Mouse (Mus musculus) ovary, postnatal 14 days (tissue): ENCODE results near the gene Dnajb6.
"Not testable (repeated sequence)": the region's sequence is repeated elsewhere in the genome, so short reads cannot be mapped to it uniquely, and the experiment has no call there.

ENCODE experiments used
- DNase-seq: peaks from one replicate; pipeline ENCODE4 v3.0.0; 2022; ENCODE audit warnings: low spot score

Dnajb6 gene

DNA sequence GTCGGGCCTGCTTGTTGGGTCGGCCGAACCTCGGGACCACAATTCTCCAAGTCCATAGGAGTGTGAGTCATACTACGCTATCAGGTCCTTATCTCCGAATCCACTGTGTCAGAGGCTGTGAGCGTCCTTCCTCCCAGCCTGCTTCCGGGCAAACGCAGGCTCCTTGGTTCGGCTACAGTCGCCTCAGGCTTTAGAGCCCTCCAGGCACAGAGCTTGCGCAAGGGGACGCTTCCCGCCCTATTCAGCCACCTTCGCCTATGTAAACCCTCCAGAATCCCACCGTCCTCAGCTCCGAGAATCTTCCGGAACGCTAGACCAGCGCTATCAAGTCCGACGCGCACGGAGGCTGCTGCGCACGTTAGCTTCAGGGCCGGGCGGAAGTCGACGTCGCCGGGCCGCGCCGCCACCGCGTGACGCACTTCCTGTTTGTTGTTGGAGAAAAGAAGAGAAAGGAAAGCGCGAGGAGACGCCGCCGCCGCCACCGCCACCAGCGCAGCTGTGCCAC, at the start of gene Dnajb6, which contains the start of gene Gm5129:
Gene Dnajb6, plus strand, starts transcription at position 132 of the 505 bp plus-strand sequence.
Gene Gm5129, minus strand, starts transcription at position 380 of the 505 bp plus-strand sequence.
- peak; percentile 98 for DNase-seq

- peak; percentile 35 for DNase-seq
These were observed 47.8 kb upstream of the Dnajb6 start for GRCm38 (mm10) chr5:29687671-29688070.

GRCm38 (mm10) chr5:29688352-29688751, 47.1 kb upstream of the Dnajb6 start:
- no peak for DNase-seq

DNA sequence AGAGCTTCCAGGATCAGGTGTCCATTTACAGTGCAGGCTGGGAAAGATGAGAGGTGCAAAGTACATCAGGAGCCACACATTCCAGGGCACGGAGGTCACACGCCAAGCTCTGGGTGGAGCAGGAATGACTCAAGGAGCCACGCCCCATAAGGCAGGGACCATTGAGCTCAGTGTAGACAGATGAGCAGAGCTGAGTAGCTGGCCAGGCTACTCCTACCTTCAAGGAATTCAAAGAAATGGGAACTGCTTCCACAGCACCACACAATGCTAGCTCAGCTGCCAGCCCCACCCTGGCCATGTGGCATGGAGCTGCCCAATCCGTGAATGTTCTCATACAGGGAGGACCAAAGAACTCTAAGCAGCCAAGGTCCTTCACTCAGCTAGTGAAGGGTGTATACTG, 37.0 kb upstream of the Dnajb6 start:
- DNase-seq, result no peak

DNA sequence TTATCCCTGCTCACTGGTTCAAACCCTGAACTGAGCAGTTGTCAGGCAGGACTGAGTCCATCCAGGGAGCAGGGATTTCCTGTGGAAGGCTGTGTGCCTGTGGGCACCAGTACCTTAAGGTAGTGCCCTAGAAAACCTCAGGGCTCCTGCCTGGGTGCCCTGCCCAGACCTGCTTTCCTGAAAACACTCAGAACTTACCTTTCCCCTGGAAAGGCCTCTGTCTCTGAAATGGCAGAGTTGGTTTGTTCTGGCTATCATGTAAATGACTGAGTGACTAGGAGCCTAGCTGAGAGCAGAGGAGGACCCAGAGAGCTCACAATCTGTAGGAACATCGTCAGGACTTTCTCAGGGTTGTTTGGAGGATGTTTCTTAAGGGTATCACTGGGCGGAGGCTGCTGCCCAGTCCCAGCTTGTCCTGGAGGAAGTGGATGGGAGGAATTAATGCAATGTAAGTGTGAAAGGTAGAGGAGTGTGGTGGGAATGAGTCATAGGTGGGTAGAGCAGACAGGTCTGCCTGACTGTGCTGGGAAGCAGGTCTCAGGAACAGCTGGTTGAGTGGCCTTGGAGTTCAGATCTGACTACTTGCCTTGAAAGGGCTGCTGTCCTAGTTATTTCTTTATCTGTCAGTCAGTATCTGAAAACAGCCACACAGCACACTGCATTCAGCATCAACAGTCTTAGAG, 35.8 kb upstream of the Dnajb6 start:
- DNase-seq, result no peak

- no peak for DNase-seq
These were observed 28.2 kb upstream of the Dnajb6 start for GRCm38 (mm10) chr5:29707241-29707640.

DNA sequence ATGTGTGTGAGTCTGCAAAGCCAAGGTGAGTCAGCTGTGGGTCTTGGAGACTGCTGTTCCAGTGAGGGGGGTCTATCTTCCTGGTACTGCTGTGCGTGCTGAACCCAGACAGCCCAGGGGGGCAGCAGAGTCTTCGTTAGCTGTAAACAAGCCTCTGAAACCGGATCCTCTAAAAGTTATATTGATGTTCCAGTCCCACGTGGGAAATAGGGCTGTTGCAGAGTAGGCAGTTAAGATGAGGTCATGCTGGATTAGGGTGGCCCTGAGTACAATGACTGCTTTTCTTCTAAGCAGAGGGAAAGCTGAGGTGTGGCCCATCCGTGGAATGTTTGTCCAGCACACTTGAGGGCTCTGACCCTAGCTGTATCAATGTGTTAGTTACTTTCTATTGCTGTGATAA, 27.2 kb upstream of the Dnajb6 start:
- no peak for DNase-seq

DNA sequence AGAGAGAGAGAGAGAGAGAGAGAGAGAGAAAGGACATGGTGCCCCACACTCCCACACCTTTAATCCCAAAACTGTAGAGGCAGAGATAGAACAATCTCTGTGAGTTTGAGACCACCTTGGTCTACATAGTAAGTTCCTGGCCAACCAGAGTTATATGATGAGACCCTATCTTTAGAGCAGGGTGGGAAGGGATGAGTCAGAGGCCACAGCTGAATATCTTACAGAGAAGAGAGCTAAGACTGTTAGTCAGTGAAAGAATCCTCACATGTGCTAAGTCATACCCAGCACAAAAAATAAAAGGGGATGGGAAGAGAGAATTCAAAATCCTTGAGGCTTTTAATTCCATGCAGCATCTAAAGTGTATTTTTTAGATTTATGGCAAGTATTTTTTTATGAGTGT, 23.9 kb upstream of the Dnajb6 start:
- DNase-seq, result no peak

DNA sequence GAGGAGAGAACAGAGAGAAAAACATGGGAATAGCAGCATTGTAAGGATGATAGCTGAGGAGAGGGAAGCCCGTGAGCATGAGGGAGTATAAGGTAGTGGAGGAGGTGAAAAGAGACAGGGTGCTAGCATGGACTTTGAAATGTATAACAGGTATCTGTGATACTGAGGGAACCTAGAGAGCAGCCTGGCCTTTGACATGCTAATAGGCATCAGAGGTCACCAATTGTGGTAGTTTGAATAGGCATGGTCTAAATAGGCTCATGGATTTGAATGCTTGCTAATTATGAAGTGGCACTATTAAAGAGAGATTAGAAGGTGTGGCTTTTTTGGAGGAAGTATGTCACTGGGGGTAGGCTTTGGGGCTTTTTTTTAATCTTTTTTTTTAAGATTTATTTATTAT, 22.6 kb upstream of the Dnajb6 start:
- no peak for DNase-seq

GRCm38 (mm10) chr5:29721159-29721558, 14.3 kb upstream of the Dnajb6 start:
- DNase-seq, result no peak

GRCm38 (mm10) chr5:29725369-29725768, 10.1 kb upstream of the Dnajb6 start:
- no peak for DNase-seq

GRCm38 (mm10) chr5:29726070-29726469, 9.4 kb upstream of the Dnajb6 start:
- not testable (repeated sequence) for DNase-seq

GRCm38 (mm10) chr5:29734831-29735510, 517 bp upstream of the Dnajb6 start:
- DNase-seq, result peak; percentile 8

DNA sequence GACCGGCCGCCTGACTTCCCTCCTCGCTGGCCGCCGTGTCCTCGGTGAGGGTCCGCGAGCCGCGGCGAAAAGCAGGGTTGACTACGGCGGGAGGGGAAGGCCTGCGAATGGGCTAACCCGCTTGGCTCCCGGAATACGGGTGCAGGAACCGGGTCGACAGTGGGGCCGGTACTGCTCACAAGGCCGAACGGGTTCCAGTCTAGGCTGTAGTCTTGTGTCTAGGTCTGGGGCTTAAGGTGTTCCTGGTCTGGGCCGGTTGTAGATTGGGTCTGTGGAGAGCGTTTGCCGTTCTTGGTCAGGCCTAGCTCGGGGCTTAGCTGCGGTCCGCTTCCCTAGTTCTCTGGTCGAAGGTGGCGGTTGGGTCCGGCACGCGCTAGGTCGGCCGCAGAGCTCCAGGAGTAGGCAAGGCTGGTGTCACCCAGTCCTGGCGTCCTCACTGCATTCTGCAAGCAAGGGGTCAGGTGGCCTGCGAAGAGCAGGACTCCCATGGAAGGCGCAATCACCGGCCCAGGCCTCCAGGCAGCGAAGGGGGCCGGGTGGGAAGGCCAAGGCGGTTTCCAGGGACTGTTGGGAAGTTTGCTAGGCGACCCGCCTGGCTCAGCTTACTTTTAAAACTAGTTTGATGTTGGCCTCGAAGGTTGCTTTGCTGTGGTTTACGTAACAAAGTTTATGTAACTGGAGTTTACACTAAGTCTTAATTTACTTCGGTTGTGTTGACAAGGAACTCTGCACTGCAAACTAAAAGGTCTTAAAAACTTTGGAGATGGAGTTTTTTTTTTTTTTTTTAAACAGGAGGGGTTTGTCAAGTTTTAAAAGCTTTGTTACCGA, 799 bp downstream of the Dnajb6 start:
- DNase-seq, result no peak

- DNase-seq, result no peak
These were observed 1.5 kb downstream of the Dnajb6 start for GRCm38 (mm10) chr5:29736942-29737341.

DNA sequence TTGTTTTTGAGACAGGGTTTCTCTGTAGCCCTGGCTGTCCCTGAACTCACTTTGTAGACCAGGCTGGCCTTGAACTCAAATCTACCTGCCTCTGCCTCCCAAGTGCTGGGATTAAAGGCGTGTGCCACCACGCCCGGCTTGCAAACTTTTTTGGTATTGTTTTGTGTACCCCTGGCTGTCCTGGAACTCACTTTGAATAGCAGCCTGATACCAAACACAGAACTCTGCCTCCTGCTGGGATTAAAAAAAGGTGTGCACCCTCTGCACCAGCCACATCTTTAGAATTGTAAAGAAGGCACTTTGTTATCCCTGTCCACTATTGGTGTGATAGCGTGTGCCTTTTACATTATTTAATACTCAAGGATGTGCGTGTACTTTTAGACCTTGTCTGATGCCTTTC, 2.0 kb downstream of the Dnajb6 start:
- no peak for DNase-seq

DNA sequence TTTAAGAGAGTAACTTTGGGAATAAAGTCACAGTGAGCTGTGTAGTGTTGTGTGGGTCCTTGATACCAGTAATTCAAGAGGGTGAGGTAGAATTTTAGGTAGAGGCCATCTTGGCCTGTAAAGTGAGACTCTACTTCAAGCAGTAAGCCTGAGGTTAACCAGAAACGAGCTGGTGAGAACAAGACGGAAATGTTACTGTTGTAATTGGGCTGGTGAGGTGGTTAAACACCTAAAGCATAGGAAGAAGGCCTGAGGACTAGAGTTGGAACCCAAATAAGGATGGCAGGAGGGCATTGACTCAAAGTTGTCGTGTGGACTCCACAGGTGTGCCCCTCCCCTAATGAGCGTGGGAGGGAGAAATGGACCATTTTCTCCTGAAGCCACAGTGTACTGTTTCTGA, 2.6 kb downstream of the Dnajb6 start:
- no peak for DNase-seq

DNA sequence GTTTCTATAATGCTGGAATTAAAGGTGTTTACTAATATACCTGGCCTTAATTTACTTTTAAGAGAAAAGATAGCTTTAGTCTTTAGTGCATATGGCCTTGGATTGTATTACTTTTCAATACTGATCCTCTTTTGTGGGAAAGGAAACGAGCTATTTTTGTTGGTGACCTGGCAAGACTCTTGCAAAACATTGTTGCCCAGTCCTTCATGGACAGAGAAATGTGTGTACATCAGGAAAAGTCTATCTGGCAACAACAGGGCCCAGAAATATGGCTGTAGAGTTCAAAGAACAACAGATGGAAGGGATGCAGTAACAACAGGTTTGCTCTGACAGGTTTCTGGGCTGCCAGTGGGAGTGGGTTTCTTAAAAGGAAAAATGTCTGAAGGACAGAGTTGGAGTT, 5.2 kb downstream of the Dnajb6 start:
- DNase-seq, result no peak

DNA sequence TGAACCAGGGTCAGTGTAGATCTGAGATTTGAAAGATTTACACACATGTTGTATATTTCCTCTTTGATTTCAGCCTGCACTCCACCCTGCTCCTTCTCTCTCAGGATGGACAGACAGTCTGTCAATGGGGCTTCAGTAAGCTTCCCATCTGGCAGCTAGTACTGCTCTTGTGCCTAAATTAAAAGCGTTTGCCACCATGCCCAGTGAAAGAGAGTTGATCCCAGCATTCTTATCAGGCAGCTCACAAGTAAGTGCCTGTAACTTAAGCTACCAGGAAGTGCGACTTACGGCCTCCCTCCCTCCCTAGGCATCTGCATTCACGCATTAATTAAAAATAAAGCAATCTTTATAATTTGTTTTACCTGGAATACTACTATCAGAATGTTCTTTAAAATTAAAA, 5.6 kb downstream of the Dnajb6 start:
- no peak for DNase-seq

DNA sequence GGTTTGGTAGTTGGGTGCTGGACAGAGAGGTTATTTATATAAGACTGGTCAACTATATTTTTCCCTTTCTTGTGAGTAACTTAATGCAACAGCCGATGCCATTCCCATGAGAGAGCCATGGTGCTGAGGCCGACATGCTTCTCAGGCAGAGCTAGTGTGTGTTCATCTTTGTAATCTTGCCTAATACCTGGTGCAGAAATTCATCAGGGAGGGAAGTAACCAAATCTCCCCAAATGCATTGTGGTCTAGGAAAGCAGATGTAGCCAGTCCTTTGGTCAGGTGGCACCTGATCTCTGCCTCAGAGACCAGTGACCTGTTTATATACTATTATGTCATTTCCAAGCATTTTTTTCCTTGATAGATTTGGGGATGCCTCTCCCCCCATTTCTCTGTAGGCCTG, 12.2 kb downstream of the Dnajb6 start:
- no peak for DNase-seq

DNA sequence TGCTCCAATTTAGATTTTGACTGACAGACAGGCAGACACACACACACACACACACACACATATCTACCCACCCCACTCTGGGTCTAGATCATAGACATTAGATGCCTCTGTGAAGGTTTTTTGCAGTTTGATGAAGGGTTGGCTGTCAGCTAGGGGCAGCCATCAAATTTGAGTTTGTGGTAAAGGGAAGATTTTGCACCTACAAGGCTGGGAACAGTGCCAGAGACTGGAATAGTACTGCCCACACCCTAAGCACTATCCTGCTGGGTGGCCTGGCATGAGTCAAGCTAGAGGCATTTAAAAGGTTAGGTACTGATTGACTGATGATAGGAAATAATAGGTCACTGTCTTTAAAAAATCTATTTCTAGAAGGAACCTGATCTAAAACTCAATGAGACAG, 15.8 kb downstream of the Dnajb6 start:
- no peak for DNase-seq

DNA sequence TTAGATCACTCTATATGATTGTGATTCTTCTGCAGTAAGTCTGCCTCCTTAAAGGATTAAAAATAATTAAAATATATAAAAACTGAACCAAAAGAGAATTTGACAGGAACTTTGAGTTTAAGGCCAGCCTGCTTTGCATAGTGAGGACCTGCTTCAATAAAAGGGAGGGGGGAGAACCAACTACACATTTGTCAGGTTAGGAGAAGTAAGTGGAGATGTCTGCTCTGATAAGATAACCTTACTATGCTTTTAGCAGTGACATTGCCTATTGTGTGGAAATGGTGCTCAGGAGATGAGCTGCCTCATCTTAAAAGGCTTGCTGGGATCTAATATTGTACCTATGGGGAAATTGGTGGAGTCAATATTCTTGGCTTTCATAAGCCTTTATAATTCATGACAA, 17.4 kb downstream of the Dnajb6 start:
- DNase-seq, result no peak

DNA sequence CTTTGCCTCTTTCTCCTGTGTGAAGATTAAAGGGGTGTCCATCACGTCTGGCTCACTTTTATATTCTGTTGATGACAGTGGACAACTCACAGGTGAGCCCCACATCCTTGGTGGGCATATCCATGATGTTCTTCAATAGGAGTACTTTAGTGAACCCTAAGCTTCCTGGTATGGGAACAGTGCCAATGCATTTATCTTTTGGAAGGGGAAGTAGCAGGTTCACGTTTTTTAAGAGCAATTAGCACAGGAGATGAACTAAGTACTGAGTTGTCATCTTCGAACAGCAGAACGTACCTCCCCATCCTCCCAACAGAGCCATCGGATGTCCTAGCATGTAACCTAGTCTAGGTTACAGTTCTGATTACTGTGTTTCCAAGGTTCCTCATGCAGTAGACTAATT, 23.8 kb downstream of the Dnajb6 start:
- DNase-seq, result no peak
